Mouse (Mus musculus): ENCODE data around the gene Exoc3l4. TPM values are rescaled to one million over a fixed set of nuclear protein-coding genes. Genes with fewer than 3 reads are reported as not detected.

Exoc3l4 gene
- polyA plus RNA-seq, 1 experiment from 2014 or later: 10.7 TPM

DNA sequence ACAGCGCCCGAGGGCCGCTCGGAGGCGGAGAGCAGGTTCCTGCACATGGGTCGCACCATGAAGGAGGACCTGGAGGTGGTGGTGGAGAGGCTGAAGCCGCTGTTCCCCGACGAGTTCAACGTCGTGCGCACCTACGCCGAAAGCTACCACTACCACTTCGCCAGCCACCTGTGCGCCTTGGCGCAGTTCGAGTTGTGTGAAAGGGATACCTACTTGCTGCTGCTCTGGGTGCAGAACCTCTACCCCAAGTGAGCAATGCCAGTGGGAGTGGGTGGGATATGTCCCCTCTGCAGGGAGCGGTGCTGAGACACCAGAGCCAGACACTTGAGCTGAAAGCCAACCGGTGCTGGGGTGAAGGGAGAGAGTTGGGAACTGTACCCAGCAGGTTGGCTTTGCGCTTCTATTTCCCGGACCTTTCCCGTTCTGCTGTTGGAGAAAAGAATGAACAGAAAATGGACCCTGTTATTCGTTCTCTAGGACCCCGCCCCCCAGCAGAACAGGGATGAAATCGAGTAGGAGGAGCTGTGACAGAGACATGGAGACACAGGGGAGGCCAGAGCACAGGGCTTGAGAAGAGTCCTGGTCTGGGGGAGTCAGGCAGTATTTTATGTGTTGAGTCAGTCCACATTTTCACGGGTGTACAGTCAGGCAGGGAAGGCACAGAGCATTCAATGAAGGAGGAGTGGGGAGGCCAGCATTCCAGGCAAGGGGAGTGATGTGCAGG, 29.2 kb downstream of the Exoc3l4 start:
- Histone ChIP-seq H3K4me3 (ENCODE audit: low read depth, low read length) (peak overlapping the region; percentile 24), H3K4me2 (peak overlapping the region; percentile 51), H3K4me1 (ENCODE audit: insufficient read depth) (peaks cover 18% of the 10 kb centered on the region; the same call in 1 of the 2 replicates), H3K9me3 (ENCODE audit: low read depth, low read length) (no peaks in the 10 kb centered on the region), H3K27me3 (ENCODE audit: insufficient read depth, low read length) (peaks cover 77% of the 10 kb centered on the region), H3K27ac (ENCODE audit: low read depth) (no peak overlapping the region), H3K36me3 (ENCODE audit: insufficient read depth) (no peaks in the 10 kb centered on the region), H3K9ac (peak overlapping the region; percentile 38)
- no peak for TF ChIP-seq CTCF (IDR thresholded peaks at IDR 0.05; ENCODE audit: low read depth)
- ATAC-seq (ENCODE audit: insufficient read depth): no peak
- 10% methylated on average over 27 of the region's 27 CpGs for WGBS
- DNase-seq: no peak

- no peak for TF ChIP-seq CTCF (IDR thresholded peaks at IDR 0.05; ENCODE audit: low read depth)
- 35% methylated on average over 5 of the region's 5 CpGs for WGBS
- Histone ChIP-seq H3K4me1 (ENCODE audit: insufficient read depth) (peaks cover 18% of the 10 kb centered on the region; the same call in 1 of the 2 replicates), H3K9me3 (ENCODE audit: low read depth, low read length) (no peaks in the 10 kb centered on the region), H3K9ac (no peak overlapping the region), H3K4me2 (no peak overlapping the region), H3K27ac (ENCODE audit: low read depth) (no peak overlapping the region), H3K36me3 (ENCODE audit: insufficient read depth) (no peaks in the 10 kb centered on the region), H3K4me3 (ENCODE audit: low read depth, low read length) (no peak overlapping the region), H3K27me3 (ENCODE audit: insufficient read depth, low read length) (peaks cover 73% of the 10 kb centered on the region)
- DNase-seq (no peak), ATAC-seq (ENCODE audit: insufficient read depth) (no peak)
Measured at GRCm38 (mm10) chr12:111446745-111447144, 29.9 kb downstream of the Exoc3l4 start.

DNA sequence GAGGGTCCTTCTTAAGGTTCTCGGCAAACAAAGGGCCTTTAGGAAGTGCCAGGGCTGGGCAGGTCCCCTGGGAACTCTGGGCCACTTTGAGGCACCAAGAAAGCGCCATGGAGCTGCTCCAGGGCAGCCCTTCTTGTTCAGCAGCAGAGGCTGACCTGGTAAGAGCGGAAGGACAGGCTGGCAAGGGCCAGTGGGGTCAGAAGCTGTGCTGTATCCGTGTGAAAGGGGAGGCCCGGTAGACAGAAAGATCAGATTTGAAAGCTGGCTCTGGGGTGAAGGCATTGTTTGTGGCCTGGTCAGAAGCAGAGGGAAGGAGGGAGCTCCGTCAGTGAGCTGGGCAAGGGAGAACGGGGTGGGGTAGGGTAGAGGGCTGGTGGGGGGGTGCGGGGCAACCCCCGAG, 30.5 kb downstream of the Exoc3l4 start:
- H3K27me3 ChIP-seq (ENCODE audit: insufficient read depth, low read length): peaks cover 67% of the 10 kb centered on the region
- no peak overlapping the region for H3K4me2 ChIP-seq
- H3K36me3 ChIP-seq (ENCODE audit: insufficient read depth): no peaks in the 10 kb centered on the region
- WGBS: 32% methylated on average over 9 of the region's 9 CpGs
- no peak overlapping the region for H3K4me3 ChIP-seq (ENCODE audit: low read depth, low read length)
- no peak for TF ChIP-seq CTCF (IDR thresholded peaks at IDR 0.05; ENCODE audit: low read depth)
- H3K27ac ChIP-seq (ENCODE audit: low read depth): no peak overlapping the region
- no peaks in the 10 kb centered on the region for H3K9me3 ChIP-seq (ENCODE audit: low read depth, low read length)
- peaks cover 15% of the 10 kb centered on the region; the same call in 1 of the 2 replicates for H3K4me1 ChIP-seq (ENCODE audit: insufficient read depth)
- DNase-seq (no peak), ATAC-seq (ENCODE audit: insufficient read depth) (no peak)
- no peak overlapping the region for H3K9ac ChIP-seq

DNA sequence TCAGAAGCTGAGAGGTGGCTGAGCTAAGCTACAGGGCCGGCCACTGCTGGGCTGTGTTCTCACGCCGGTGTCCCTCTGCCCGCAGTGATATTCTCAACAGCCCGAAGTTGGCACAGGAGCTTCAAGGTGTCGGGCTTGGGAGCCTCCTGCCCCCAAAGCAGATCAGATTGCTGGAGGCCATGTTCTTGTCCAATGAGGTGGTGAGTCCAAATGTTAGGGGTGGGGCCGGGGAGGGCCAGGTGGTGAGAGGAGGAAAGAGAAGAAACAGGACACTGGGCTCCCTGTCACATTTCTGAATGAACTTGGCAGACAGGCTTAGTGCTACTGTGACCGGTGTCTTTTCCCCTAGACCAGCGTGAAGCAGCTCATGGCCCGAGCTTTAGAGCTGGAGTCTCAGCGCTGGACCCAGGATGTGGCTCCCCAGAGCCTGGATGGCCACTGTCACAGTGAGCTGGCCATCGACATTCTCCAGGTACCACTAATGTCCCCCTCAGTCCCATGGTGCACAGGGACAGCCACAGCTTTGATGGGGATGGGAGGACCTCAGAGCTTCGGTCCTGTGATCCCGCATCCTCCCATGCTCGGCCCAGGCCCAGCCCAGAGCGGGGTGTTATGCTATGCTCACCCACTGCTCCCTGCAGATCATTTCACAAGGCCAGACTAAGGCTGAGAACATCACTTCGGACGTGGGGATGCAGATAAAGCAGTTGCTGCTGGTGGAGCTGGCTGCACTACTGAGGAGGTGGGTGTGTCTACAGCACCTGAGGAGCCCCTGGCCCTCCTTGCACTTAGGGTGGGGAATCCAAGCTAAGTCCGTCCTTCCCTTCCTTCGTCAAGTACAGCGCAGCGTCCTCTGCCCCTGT, 31.3 kb downstream of the Exoc3l4 start:
- Histone ChIP-seq H3K4me2 (no peak overlapping the region), H3K4me1 (ENCODE audit: insufficient read depth) (peaks cover 15% of the 10 kb centered on the region; the same call in 1 of the 2 replicates), H3K27me3 (ENCODE audit: insufficient read depth, low read length) (peaks cover 59% of the 10 kb centered on the region), H3K4me3 (ENCODE audit: low read depth, low read length) (no peak overlapping the region), H3K36me3 (ENCODE audit: insufficient read depth) (no peaks in the 10 kb centered on the region), H3K27ac (ENCODE audit: low read depth) (no peak overlapping the region), H3K9ac (no peak overlapping the region), H3K9me3 (ENCODE audit: low read depth, low read length) (no peaks in the 10 kb centered on the region)
- no peak for TF ChIP-seq CTCF (IDR thresholded peaks at IDR 0.05; ENCODE audit: low read depth)
- ATAC-seq (ENCODE audit: insufficient read depth) (no peak), DNase-seq (no peak)
- 22% methylated on average over 22 of the region's 22 CpGs for WGBS

DNA sequence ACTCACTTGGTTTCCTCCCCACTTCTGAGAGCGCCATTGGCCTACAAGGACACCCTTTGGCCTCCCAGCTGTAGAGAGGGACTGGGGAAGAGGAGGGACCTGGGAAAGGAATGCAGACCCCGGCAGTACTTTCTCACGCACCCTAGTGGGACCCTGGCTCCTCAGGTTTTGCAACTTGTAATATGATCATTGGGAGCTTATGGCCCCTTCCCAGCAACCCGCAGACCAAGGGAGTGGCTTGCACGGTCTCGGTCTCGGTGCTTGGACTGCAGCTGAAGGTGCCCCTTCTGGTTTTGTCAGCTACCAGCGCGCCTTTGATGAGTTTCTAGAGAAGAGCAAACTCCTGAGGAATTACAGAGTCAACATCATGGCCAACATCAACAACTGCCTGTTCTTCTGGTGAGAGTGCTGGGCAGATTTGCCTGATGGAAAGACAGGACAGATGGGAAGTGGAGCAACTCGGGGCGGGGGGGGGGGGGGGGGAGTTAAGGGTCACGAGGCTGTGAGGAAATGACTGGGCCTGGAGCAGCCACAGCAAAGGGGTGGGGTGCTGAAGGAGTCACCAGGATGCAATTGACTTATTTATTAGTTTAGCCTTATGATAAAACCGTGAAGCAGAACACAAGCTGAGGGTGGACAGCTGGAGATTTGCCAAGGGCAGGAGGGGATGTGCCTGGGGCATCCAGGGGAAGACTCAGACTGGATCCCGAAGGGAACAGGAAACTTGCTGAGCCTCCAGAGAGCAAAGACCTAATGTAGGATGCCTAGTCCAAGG, 32.3 kb downstream of the Exoc3l4 start:
- Histone ChIP-seq H3K36me3 (ENCODE audit: insufficient read depth) (no peaks in the 10 kb centered on the region), H3K4me2 (no peak overlapping the region), H3K4me1 (ENCODE audit: insufficient read depth) (peaks cover 15% of the 10 kb centered on the region; the same call in 1 of the 2 replicates), H3K27me3 (ENCODE audit: insufficient read depth, low read length) (peaks cover 49% of the 10 kb centered on the region), H3K27ac (ENCODE audit: low read depth) (no peak overlapping the region), H3K4me3 (ENCODE audit: low read depth, low read length) (no peak overlapping the region), H3K9me3 (ENCODE audit: low read depth, low read length) (no peaks in the 10 kb centered on the region), H3K9ac (no peak overlapping the region)
- ATAC-seq (ENCODE audit: insufficient read depth): peak; percentile 57; the same call in 1 of the 2 replicates
- no peak for DNase-seq
- WGBS: 10% methylated on average over 14 of the region's 14 CpGs
- no peak for TF ChIP-seq CTCF (IDR thresholded peaks at IDR 0.05; ENCODE audit: low read depth)

- no peak for DNase-seq
- no peaks in the 10 kb centered on the region for H3K36me3 ChIP-seq (ENCODE audit: insufficient read depth)
- H3K4me3 ChIP-seq (ENCODE audit: low read depth, low read length): no peak overlapping the region
- no peak overlapping the region for H3K4me2 ChIP-seq
- WGBS: 32% methylated on average over 6 of the region's 6 CpGs
- H3K9me3 ChIP-seq (ENCODE audit: low read depth, low read length): no peaks in the 10 kb centered on the region
- H3K9ac ChIP-seq: no peak overlapping the region
- H3K27me3 ChIP-seq (ENCODE audit: insufficient read depth, low read length): peaks cover 37% of the 10 kb centered on the region
- peaks cover 15% of the 10 kb centered on the region; the same call in 1 of the 2 replicates for H3K4me1 ChIP-seq (ENCODE audit: insufficient read depth)
- ATAC-seq (ENCODE audit: insufficient read depth): no peak
- no peak for TF ChIP-seq CTCF (IDR thresholded peaks at IDR 0.05; ENCODE audit: low read depth)
- H3K27ac ChIP-seq (ENCODE audit: low read depth): peak overlapping the region; percentile 20; the same call in 1 of the 2 replicates
Measured at GRCm38 (mm10) chr12:111450359-111450758, 33.5 kb downstream of the Exoc3l4 start.

All from lung, embryonic 14.5 days (tissue).